Mouse (Mus musculus): ENCODE results near the gene Med28.

- no peak for TF ChIP-seq MAFK (IDR thresholded peaks at IDR 0.05; ENCODE audit: insufficient read depth, low read depth, low read length)
- no peak for TF ChIP-seq CHD2 (IDR thresholded peaks at IDR 0.05; ENCODE audit: low read depth, low read length)
- TF ChIP-seq ZNF384 (IDR thresholded peaks at IDR 0.05; ENCODE audit: low read depth, low read length) = no peak
- TF ChIP-seq HCFC1 (IDR thresholded peaks at IDR 0.05; ENCODE audit: borderline replicate concordance, insufficient read depth, low read length) = no peak
- TF ChIP-seq ZC3H11A (IDR thresholded peaks at IDR 0.05; ENCODE audit: borderline replicate concordance, low read depth, low read length) = no peak
Measured at GRCm38 (mm10) chr5:45480066-45480465, 40.0 kb upstream of the Med28 start.
